Mouse (Mus musculus): ENCODE data around the gene Bcl2a1a.
"Not testable (repeated sequence)": the region's sequence is repeated elsewhere in the genome, so short reads cannot be mapped to it uniquely, and the experiment has no call there.

GRCm38 (mm10) chr9:88955224-88955623 is 1.5 kb upstream of the Bcl2a1a start:
- not testable (repeated sequence) for TF ChIP-seq EP300, CTCF (IDR thresholded peaks at IDR 0.05; ENCODE audit: low read depth)
